Mouse (Mus musculus) right cerebral cortex, adult 2 months (tissue): ENCODE measurements around the gene Bricd5.

ENCODE experiments used
- DNase-seq, 2 experiments: peaks; one replicate each; pipeline ENCODE4 v3.0.0; 2021 to 2022; ENCODE audit warnings: low spot score in 2 of 2

Bricd5 gene

GRCm38 (mm10) chr17:24461580-24461979, 12.1 kb upstream of the Bricd5 start:
- no peak for DNase-seq

- no peak for DNase-seq
Observed at GRCm38 (mm10) chr17:24462932-24463331, 10.8 kb upstream of the Bricd5 start.

- DNase-seq, result no peak
Observed at GRCm38 (mm10) chr17:24463374-24464133, 10.1 kb upstream of the Bricd5 start.

- DNase-seq, result no peak
Observed at GRCm38 (mm10) chr17:24468636-24469246, 4.9 kb upstream of the Bricd5 start.

- DNase-seq, result no peak
Observed at GRCm38 (mm10) chr17:24469336-24469909, 4.3 kb upstream of the Bricd5 start.

GRCm38 (mm10) chr17:24469910-24470602, 3.6 kb upstream of the Bricd5 start, which contains the start of the genes E4f1 and Pgp:
Gene E4f1 (minus strand): TSS chr17:24470313.
Gene Pgp (plus strand): TSS chr17:24470392.
- peak; percentile 99 to 100 for DNase-seq

- peak; percentile 40 to 61 for DNase-seq
Observed at GRCm38 (mm10) chr17:24470701-24471527, 2.8 kb upstream of the Bricd5 start.

- no peak for DNase-seq
Observed at GRCm38 (mm10) chr17:24472512-24472911, 1.2 kb upstream of the Bricd5 start.

- peak in 1 of 2 experiments; percentile 41 for DNase-seq
Observed at GRCm38 (mm10) chr17:24474557-24474956, 873 bp downstream of the Bricd5 start.

- DNase-seq, result no peak
Observed at GRCm38 (mm10) chr17:24475586-24475985, 1.9 kb downstream of the Bricd5 start.

- no peak for DNase-seq
Observed at GRCm38 (mm10) chr17:24476022-24476776, 2.5 kb downstream of the Bricd5 start.

GRCm38 (mm10) chr17:24477053-24477984, 3.6 kb downstream of the Bricd5 start:
- DNase-seq, result no peak

GRCm38 (mm10) chr17:24477985-24478600, 4.4 kb downstream of the Bricd5 start:
- DNase-seq, result no peak

GRCm38 (mm10) chr17:24478663-24479380, 5.1 kb downstream of the Bricd5 start, which contains the start of gene Mlst8:
Gene Mlst8 (minus strand): TSS chr17:24479078.
- DNase-seq, result peak; percentile 98 to 99

- DNase-seq, result no peak
Observed at GRCm38 (mm10) chr17:24479431-24479830, 5.7 kb downstream of the Bricd5 start.

GRCm38 (mm10) chr17:24480201-24480826, 6.6 kb downstream of the Bricd5 start:
- DNase-seq, result no peak

- no peak for DNase-seq
Observed at GRCm38 (mm10) chr17:24481027-24481815, 7.5 kb downstream of the Bricd5 start.
